Mouse (Mus musculus) heart, embryonic 10.5 days (tissue): ENCODE results near the gene Ntn4. TPM values are rescaled to one million over a fixed set of nuclear protein-coding genes. Genes with fewer than 3 reads are reported as not detected.

Experiments used
- DNase-seq: peaks from one replicate; pipeline ENCODE4 v3.0.0-alpha.2; 2017; ENCODE audit warnings: low spot score
- H3K27ac ChIP-seq: fragments of 300-500 bp; sonication (generic); 2 replicates; pipeline ENCODE4 v1.5.1; 2016; ENCODE audit warnings: mild to moderate bottlenecking
- H3K27me3 ChIP-seq: fragments of 300-500 bp; sonication (generic); 2 replicates; pipeline ENCODE4 v1.6.1; 2016; ENCODE audit warnings: mild to moderate bottlenecking; ENCODE audit not compliant: poor library complexity, insufficient read depth, severe bottlenecking
- H3K36me3 ChIP-seq: fragments of 300-500 bp; sonication (generic); 2 replicates; pipeline ENCODE4 v1.6.1; 2016; ENCODE audit warnings: mild to moderate bottlenecking, moderate library complexity
- H3K4me1 ChIP-seq: fragments of 300-500 bp; sonication (generic); 2 replicates; pipeline ENCODE4 v1.6.1; 2016; ENCODE audit warnings: mild to moderate bottlenecking
- H3K4me3 ChIP-seq: fragments of 300-500 bp; sonication (generic); 2 replicates; pipeline ENCODE4 v1.5.1; 2016; ENCODE audit warnings: mild to moderate bottlenecking, moderate library complexity
- H3K9me3 ChIP-seq: fragments of 300-500 bp; sonication (generic); 2 replicates; pipeline ENCODE4 v1.6.1; 2016; ENCODE audit warnings: mild to moderate bottlenecking, moderate library complexity
- WGBS: fragments of 180-500 bp; shearing (Covaris S2); methylation state at CpG from one replicate; pipeline ENCODE4 v1.1.7; 2016; 5-methylcytosine and 5-hydroxymethylcytosine counted together
- polyA plus RNA-seq: library from polyadenylated mRNA; unstranded; fragments of >200 nt; fragmentation: Nextera tagmentation; extraction: Ambion mirVana; gene quantifications from 2 replicates; pipeline ENCODE4 v1.2.1, GENCODE M21; 2016

Gene Ntn4
- polyA plus RNA-seq, 1 experiment from 2014 or later = 0.40 TPM

DNA sequence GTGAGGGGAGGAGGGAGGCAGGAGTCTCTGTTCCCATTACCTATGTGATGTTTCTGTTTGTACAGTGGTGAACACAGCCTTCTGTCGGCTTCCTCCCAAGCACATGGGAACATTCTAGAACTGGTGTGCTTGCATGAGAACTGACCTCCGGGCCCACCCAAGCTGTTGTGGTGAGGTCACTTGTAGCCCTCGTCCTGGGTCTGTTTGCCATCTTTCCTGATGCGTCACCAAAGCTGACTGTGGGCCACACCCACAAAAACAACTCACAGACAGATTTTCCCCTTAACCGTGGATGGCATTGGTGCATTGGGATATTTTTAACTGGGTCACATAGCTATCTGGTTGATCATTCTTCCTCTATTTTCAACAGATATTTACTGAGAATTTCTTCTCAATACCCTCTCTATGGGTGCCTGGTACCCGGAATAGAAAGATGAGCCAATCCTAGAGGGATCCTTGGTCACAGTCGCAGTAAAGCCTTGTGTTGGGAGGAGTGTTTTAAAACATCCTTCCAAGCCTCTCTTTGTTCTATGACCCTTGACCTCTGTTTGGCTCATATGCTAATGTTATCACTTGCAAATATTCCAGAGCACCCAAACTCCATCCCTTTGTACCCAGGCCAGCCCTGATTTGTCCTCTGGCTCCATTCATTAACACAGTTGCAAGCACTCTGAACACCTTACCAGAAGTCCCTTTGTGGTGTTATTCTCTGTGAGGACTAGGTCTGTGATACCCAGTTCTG is 19.9 kb upstream of the Ntn4 start:
- DNase-seq = no peak
- H3K27me3 ChIP-seq = no peaks in the 10 kb centered on the region
- H3K36me3 ChIP-seq = no peaks in the 10 kb centered on the region
- H3K4me3 ChIP-seq = no peak overlapping the region
- H3K9me3 ChIP-seq = no peaks in the 10 kb centered on the region
- H3K4me1 ChIP-seq = no peaks in the 10 kb centered on the region
- 51% methylated on average over 7 of the region's 7 CpGs for WGBS
- no peak overlapping the region for H3K27ac ChIP-seq

DNA sequence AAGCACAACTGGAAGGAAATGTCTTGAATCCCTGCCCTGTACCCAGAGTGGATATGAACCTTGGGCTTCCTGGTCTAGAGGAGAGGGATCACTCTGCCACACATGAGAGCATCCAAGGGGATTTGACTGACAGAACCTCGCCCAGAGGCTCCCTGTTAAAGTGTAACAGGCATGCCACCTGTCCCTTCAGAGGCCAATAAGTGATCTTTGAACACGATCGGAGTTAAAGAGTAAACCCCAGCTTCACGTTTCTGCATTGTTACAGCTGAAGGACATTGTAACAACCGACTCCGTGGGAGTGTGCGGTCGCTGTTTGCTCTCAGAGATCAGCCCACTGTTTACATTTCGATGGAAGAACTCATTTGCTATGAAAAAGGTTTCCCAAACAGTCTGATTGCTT is 16.8 kb upstream of the Ntn4 start:
- WGBS = 68% methylated on average over 9 of the region's 9 CpGs
- H3K9me3 ChIP-seq = no peaks in the 10 kb centered on the region
- DNase-seq = no peak
- no peaks in the 10 kb centered on the region for H3K4me1 ChIP-seq
- H3K27me3 ChIP-seq = no peaks in the 10 kb centered on the region
- H3K27ac ChIP-seq = no peak overlapping the region
- H3K4me3 ChIP-seq = no peak overlapping the region
- no peaks in the 10 kb centered on the region for H3K36me3 ChIP-seq

DNA sequence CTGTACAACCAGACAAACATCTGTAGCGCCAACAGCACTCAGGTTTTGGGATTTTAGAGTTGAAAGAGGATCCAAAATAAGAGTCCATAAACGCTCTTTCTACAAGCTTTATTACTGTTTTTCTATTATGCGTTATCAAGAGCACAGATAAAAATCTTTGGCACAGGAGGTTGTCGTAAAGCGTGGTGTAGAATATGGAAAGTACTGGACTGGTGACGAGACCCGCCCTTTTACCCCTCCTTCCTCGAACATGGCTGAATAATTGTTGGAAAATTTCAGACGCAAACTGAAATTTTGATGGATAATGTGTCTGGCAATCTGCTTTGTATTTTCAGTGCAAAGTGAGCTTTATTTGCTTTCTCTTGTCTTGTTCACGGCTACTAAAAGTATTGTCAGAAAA is 16.3 kb upstream of the Ntn4 start:
- 85% methylated on average over 10 of the region's 10 CpGs for WGBS
- no peak for DNase-seq

DNA sequence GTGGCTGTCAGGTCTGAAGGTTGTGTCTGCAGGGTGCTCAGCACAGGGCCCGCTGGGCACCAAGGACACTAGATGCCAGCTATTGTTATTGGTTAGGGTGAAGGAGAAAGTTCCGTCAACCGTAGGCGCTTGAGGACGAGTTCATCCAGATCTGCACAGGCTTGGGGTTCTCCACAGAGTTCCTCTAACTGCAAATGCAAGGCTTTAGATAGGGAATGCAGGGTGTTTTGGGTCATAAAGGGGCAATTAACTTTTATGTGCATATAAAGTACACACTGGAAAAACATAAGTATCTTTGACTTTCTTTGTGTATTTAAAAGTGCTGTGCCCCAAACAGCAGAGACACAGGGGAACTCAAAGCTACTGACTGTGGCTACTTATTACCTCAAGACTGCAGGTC is 10.2 kb upstream of the Ntn4 start:
- Histone ChIP-seq H3K4me1 (no peaks in the 10 kb centered on the region), H3K27me3 (peaks cover 22% of the 10 kb centered on the region), H3K9me3 (no peaks in the 10 kb centered on the region), H3K27ac (no peak overlapping the region), H3K4me3 (no peak overlapping the region), H3K36me3 (no peaks in the 10 kb centered on the region)
- DNase-seq = no peak
- 86% methylated on average over 5 of the region's 5 CpGs for WGBS

More for the DNA sequence above, 16.3 kb upstream of the Ntn4 start:
- Histone ChIP-seq H3K9me3 (no peaks in the 10 kb centered on the region), H3K4me3 (no peak overlapping the region), H3K27ac (no peak overlapping the region), H3K4me1 (no peaks in the 10 kb centered on the region), H3K27me3 (no peaks in the 10 kb centered on the region), H3K36me3 (no peaks in the 10 kb centered on the region)

DNA sequence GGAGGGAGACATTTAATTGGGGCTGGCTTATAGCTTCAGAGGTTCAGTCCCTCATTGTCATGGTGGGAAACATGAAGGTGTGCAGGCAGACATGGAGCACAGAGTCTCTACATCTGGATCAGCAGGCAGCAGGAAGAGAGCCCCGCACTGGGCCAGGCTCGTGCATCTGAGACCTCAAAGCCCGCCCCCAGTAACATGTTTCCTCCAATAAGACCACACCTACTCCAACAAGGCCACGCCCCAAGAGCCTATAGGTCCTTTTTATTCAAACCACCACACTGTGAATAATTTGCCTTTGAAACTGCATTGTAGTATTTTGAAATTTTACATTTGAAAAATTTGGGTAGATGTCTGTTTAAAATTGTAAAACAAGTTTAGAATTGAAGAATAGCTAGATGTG is 8.4 kb upstream of the Ntn4 start:
- Histone ChIP-seq H3K4me3 (no peak overlapping the region), H3K4me1 (no peaks in the 10 kb centered on the region), H3K36me3 (no peaks in the 10 kb centered on the region), H3K27me3 (peaks cover 37% of the 10 kb centered on the region), H3K27ac (no peak overlapping the region), H3K9me3 (no peaks in the 10 kb centered on the region)
- 76% methylated on average over 4 of the region's 4 CpGs for WGBS
- DNase-seq = no peak

DNA sequence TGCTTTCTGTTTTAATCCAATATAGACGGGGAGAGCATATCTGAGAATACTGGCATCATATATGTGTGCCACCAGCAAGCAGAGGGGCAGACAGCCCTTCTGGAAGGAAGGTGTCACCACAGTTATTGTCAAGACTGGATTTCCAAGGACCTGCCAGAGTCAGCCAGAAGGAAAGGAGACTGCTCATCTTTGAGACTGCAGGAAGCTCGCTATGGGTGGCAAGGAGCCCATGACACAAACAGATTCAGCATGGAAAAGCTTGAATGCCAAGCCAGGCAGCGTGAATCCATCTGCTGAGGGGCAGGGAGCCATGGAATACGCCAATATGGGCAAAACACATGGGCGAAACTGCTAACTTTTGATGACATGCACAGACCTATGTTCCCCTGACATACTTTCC is 6.9 kb upstream of the Ntn4 start:
- H3K4me3 ChIP-seq = no peak overlapping the region
- peaks cover 52% of the 10 kb centered on the region for H3K27me3 ChIP-seq
- H3K4me1 ChIP-seq = no peaks in the 10 kb centered on the region
- 82% methylated on average over 5 of the region's 5 CpGs for WGBS
- H3K36me3 ChIP-seq = no peaks in the 10 kb centered on the region
- H3K9me3 ChIP-seq = no peaks in the 10 kb centered on the region
- DNase-seq = no peak
- no peak overlapping the region for H3K27ac ChIP-seq

DNA sequence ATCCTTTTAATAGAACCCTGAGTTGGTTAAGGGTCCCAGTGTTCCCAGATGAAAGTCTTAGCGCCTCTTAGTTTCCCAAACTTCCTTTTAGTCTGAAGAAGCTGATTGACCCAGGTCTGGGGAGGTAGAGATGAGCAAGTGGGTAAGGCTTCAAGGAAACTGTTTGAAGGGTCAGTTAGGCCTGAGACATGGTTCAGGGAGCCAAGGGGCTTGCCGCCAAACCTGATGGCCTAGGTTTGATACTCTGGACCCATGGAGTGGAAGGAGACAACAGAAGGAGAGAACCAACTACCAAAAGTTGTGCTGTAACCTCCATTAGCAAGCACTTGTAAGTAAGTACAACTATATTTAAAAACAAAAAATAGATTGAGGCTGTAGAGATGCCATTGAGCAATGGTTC is 6.5 kb upstream of the Ntn4 start:
- no peaks in the 10 kb centered on the region for H3K36me3 ChIP-seq
- DNase-seq = no peak
- H3K4me3 ChIP-seq = no peak overlapping the region
- peaks cover 56% of the 10 kb centered on the region for H3K27me3 ChIP-seq
- no peaks in the 10 kb centered on the region for H3K4me1 ChIP-seq
- WGBS = 84% methylated on average over 2 of the region's 2 CpGs
- H3K9me3 ChIP-seq = no peaks in the 10 kb centered on the region
- H3K27ac ChIP-seq = no peak overlapping the region

DNA sequence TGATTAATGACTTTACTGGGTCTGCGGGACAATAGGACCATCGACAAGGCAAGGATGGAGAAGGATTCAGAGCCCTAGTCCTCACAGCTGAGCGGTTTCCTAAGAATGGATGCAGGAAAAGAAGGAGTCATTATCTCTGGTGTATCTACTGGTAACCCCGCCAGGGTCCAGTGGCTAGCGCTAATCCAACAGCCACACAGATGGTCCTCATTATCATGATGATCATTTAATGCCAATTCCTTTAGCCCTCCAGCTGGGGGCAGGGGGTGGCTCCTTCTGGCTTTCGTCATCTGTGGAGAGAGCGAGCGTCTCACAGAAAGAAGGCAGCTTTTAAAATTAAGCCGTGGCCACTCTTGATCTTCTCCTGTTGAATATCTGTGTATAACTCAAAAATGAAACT is 4.5 kb upstream of the Ntn4 start:
- H3K9me3 ChIP-seq = no peaks in the 10 kb centered on the region
- WGBS = 37% methylated on average over 9 of the region's 9 CpGs
- peaks cover 76% of the 10 kb centered on the region for H3K27me3 ChIP-seq
- DNase-seq = no peak
- H3K4me3 ChIP-seq = no peak overlapping the region
- H3K4me1 ChIP-seq = peaks cover 6% of the 10 kb centered on the region
- no peak overlapping the region for H3K27ac ChIP-seq
- no peaks in the 10 kb centered on the region for H3K36me3 ChIP-seq

DNA sequence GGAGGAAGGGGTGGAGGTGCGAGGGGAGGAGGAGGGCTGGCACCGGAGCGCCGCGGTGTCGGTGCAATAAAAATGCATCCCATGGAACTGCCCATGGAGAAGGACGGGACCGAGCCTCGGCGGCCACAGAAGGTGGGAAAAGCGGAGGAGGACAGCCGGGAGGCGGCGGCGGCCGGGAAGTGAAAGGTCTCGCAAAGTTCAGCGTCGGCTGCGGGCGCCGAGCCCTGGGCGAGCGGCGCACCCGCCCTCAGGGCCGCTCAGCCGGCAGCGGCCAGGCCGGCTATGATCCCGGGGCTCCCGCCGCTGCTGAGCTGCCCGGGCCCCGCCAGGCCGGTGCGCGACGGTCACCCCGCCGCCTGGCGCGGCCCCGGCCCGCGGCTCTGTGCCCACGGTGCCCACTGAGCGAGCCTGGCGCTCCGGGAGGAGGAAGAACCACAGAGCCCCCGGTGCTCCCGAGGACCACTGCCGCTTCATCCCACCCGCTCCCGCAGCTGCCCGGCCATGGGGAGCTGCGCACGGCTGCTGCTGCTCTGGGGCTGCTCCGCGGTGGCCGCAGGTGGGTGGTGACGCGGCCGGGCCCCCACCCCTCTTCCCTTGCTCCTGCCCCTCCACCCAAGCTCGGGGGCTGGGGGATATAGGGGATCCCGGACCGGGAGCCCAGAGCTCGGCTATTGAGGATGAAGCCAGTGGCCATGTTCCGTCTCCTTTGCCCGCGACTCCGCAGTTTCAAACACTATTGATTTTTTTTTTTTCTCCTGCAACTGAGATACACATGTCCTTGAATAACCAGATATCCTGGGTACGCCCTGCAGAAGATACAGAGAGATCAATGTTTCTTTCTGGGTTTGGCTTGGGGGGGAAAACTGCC is 706 bp downstream of the Ntn4 start:
- peak overlapping the region; percentile 80 for H3K4me3 ChIP-seq
- H3K27ac ChIP-seq = peak overlapping the region; percentile 88
- H3K9me3 ChIP-seq = no peaks in the 10 kb centered on the region
- under 1% methylated on average over 70 of the region's 73 CpGs for WGBS
- H3K4me1 ChIP-seq = peaks cover 27% of the 10 kb centered on the region
- no peak for DNase-seq
- H3K36me3 ChIP-seq = no peaks in the 10 kb centered on the region
- H3K27me3 ChIP-seq = peaks cover 97% of the 10 kb centered on the region

DNA sequence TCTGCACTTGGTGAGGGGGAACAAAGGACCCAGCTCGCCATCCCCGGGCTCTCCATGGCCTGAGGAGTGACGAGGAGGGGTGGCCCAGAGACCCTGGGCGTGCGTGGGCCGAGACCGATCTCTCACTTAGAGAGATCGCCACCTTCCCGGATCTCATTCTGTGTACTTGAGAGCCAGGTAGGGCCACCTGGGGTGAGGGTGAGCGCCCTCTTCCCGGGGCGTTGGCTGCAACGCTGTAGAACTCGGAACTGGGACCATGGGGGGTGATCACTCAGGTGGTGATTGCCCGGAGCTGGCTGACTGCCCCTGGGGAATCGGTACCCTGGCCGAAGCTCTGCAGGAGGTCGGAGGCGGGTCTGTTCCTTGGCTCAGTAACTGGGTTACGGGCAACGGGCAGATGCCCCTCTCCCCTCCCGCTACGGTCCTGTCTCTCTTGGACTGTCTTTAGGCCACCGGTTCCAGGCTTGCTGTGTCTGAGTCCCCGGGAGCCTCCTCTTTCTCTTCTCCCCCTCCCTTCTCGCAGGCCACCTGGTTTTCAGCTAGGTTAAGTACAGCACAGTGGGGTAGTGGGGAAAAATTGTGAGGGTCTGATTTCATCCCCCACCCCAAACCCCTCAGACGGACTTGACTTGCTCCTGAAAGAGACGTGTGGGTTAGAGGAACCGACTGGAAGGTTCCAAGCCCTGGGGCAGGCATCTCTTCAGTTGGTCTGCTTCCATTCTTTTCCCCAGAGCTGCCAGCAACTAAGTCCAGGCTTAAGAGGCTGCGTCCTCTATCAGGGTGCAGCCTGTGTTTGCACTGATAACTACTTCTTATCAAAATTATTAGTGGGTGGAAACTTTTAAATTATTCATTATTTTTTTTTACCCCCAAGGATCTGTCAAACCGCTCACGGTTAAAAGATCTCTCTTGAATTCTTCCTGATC is 1.6 kb downstream of the Ntn4 start:
- H3K27ac ChIP-seq = peak overlapping the region; percentile 88
- H3K9me3 ChIP-seq = no peaks in the 10 kb centered on the region
- H3K36me3 ChIP-seq = no peaks in the 10 kb centered on the region
- H3K4me3 ChIP-seq = peak overlapping the region; percentile 80
- WGBS = 4% methylated on average over 32 of the region's 32 CpGs
- DNase-seq = no peak
- peaks cover 27% of the 10 kb centered on the region for H3K4me1 ChIP-seq
- H3K27me3 ChIP-seq = peaks cover 94% of the 10 kb centered on the region

DNA sequence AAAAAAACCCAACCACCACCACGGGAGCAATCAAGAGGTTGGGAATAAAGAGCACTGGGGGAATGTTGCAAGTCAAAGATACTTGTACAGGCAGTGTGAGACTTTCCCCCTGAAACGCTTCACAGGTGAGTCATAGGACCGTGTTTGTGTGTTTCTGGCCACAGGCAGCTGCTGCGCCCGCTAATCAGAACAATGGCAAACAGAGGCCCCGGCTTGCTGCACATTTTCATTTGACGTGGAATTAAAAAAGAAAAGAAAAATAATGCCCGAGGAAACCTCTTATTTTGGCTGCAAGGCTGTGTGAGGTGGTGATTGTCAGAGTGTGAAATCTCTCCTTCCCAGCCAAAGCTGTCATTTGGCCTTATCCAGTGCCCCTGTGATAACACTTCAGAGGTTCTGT is 2.4 kb downstream of the Ntn4 start:
- peaks cover 86% of the 10 kb centered on the region for H3K27me3 ChIP-seq
- H3K27ac ChIP-seq = no peak overlapping the region
- no peak for DNase-seq
- H3K4me1 ChIP-seq = peaks cover 30% of the 10 kb centered on the region
- WGBS = 30% methylated on average over 8 of the region's 8 CpGs
- no peak overlapping the region for H3K4me3 ChIP-seq
- no peaks in the 10 kb centered on the region for H3K9me3 ChIP-seq
- no peaks in the 10 kb centered on the region for H3K36me3 ChIP-seq

DNA sequence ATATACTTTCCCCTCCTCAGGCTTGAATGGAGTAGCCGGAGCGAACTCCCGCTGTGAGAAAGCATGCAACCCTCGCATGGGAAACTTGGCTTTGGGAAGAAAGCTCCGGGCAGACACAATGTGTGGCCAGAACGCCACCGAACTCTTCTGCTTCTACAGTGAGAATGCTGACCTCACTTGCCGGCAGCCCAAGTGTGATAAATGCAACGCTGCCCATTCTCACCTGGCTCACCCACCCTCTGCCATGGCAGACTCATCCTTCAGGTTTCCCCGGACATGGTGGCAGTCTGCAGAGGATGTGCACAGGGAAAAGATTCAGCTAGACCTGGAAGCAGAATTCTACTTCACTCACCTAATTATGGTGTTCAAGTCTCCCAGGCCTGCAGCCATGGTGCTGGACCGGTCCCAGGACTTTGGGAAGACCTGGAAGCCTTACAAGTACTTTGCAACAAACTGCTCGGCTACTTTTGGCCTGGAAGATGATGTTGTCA is 4.0 kb downstream of the Ntn4 start:
- WGBS = 82% methylated on average over 12 of the region's 12 CpGs
- H3K36me3 ChIP-seq = no peaks in the 10 kb centered on the region
- H3K4me1 ChIP-seq = peaks cover 41% of the 10 kb centered on the region
- peaks cover 73% of the 10 kb centered on the region for H3K27me3 ChIP-seq
- H3K27ac ChIP-seq = no peak overlapping the region
- no peak for DNase-seq
- no peak overlapping the region for H3K4me3 ChIP-seq
- no peaks in the 10 kb centered on the region for H3K9me3 ChIP-seq
